Mouse (Mus musculus): Measurements from ENCODE around the gene Hsdl2. TPM values are rescaled to one million over a fixed set of nuclear protein-coding genes. Genes with fewer than 3 reads are reported as not detected.

Gene Hsdl2
- polyA plus RNA-seq, 1 experiment from 2014 or later, result 61.6 TPM

DNA sequence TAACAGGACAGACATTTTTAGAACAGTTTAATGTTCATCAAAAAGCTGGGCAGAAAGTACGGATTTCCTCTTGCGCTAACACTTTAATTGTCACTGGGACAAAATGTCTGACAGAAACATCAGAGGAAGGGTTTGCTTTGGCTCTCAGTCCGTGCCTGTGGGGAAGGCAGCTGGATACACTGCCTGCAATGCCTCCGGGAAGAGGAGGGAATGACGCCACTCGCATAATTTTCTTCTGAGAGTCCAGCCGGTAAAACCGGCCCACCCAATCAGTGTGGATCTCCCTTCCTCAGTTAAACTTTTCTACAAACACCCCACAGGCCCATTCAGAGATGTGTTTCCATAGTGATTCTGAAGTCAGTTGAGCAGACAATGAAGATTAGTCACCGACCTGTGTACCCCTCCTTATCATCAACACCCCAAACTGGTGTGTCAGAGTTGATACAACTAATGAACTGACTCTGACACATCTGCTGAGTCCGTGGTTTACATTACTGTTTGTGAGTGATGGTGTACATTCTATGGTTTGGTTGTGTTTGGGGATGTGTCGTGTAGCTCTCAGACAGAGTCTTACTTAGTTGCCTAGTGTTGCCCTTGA, 8.7 kb upstream of the Hsdl2 start:
- H3K9ac ChIP-seq (replicated peaks), result no peak overlapping the region
- ATAC-seq (peak; percentile 51), DNase-seq (no peak)
- no peak overlapping the region for H3K4me3 ChIP-seq (ENCODE audit: low read depth, low read length)
- H3K4me1 ChIP-seq (ENCODE audit: insufficient read depth), result peaks cover 3% of the 10 kb centered on the region; the same call in 1 of the 2 replicates
- no peaks in the 10 kb centered on the region for H3K36me3 ChIP-seq (replicated peaks; ENCODE audit: insufficient read depth, low read length)
- H3K27ac ChIP-seq (ENCODE audit: low read depth), result no peak overlapping the region
- peak; percentile 89 for TF ChIP-seq EP300 (IDR thresholded peaks at IDR 0.05; ENCODE audit: low read depth)
- TF ChIP-seq CTCF (IDR thresholded peaks at IDR 0.05; ENCODE audit: low read depth), result no peak
- peak overlapping the region; percentile 13; the same call in 1 of the 2 replicates for H3K4me2 ChIP-seq (ENCODE audit: low read depth, low read length)
- H3K9me3 ChIP-seq (ENCODE audit: low read length), result no peaks in the 10 kb centered on the region
- H3K27me3 ChIP-seq (ENCODE audit: insufficient read depth, low read length), result no peaks in the 10 kb centered on the region
- 60% methylated on average over 11 of the region's 11 CpGs for WGBS (ENCODE audit: insufficient replicate concordance)

DNA sequence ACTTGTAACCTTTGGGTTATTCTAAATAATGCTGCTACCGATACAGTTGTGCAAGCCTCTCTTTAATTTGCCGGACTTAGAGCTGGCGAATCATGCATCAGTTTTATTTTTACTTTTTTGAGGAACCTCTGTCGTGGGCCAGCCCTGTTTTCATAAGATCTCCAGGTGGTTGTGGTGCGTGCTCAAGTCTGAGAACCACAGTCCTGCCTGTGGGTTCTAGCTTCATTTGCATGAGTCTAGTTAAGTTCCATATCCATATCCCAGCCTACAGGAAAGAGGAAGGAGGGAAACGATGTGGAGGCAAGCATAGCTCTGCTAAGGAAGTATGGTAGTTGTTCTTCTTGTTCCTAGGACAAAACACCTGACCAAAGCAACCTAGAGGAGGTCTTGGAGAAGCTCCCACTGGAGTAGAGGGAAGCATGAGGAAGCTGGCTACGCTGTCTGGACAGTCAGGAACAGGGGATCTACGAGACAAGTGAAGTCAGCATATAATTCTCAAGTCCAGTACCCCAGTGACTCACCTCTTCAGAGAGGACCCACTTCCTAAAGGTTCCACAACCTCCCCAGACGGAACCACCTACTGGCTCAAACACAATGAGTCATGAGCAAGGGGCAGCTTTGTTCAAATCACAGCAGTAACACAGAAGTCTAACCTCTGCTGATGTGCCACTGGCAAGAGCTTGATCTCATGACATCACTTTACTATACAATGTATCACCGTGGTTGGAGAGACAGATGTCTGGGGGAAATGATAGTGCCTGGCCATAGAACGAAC, 6.0 kb upstream of the Hsdl2 start:
- H3K9me3 ChIP-seq (ENCODE audit: low read length), result no peaks in the 10 kb centered on the region
- no peak overlapping the region for H3K27ac ChIP-seq (ENCODE audit: low read depth)
- no peak for ATAC-seq
- TF ChIP-seq EP300 (IDR thresholded peaks at IDR 0.05; ENCODE audit: low read depth), result no peak
- H3K36me3 ChIP-seq (replicated peaks; ENCODE audit: insufficient read depth, low read length), result no peaks in the 10 kb centered on the region
- H3K4me2 ChIP-seq (ENCODE audit: low read depth, low read length), result no peak overlapping the region
- H3K4me3 ChIP-seq (ENCODE audit: low read depth, low read length), result no peak overlapping the region
- no peak overlapping the region for H3K9ac ChIP-seq (replicated peaks)
- peaks cover 7% of the 10 kb centered on the region; the same call in 1 of the 2 replicates for H3K4me1 ChIP-seq (ENCODE audit: insufficient read depth)
- no peak for DNase-seq
- 62% methylated on average over 11 of the region's 11 CpGs for WGBS (ENCODE audit: insufficient replicate concordance)
- H3K27me3 ChIP-seq (ENCODE audit: insufficient read depth, low read length), result no peaks in the 10 kb centered on the region

DNA sequence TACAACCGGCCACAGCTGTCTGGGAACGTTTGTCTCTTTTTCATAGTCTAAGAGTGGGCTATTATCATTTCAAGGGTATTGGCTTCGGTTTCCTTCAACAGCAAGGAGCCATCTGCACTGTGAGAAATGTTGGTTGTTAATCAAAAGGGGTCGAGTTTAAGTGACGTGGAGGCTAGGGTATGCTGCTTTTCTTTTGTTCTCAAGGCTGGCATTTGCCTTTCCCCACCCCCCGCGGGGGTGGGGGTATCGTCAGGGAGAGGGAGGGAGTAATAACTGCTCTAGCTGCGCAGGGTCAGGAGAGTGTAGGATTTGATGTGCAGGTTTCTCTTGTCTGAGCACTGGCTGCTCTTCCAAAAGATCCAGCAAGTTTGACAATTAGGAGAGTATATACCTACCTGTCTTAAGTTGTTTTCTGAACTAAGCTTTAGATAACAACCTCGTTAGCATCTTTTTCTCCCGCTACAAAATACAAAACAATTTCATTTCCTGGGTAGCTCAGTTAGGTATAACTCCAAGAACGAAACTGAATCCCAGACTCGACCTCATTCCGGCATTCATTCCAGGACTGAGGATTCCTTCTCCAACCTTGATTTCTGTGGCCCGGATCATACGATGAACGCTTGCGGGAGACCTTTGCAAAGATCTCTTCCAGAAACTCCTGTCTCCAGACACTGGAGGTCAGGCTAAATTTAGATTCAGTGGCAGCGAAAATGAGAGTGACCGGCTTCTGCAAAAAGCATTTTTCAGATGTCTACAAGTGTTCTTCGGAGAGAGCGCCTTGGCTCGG, 675 bp upstream of the Hsdl2 start:
- ATAC-seq, result no peak
- Histone ChIP-seq H3K9ac (replicated peaks) (peak overlapping the region; percentile 76), H3K27ac (ENCODE audit: low read depth) (peak overlapping the region; percentile 92), H3K27me3 (ENCODE audit: insufficient read depth, low read length) (no peaks in the 10 kb centered on the region), H3K9me3 (ENCODE audit: low read length) (no peaks in the 10 kb centered on the region), H3K36me3 (replicated peaks; ENCODE audit: insufficient read depth, low read length) (no peaks in the 10 kb centered on the region), H3K4me1 (ENCODE audit: insufficient read depth) (peaks cover 15% of the 10 kb centered on the region), H3K4me2 (ENCODE audit: low read depth, low read length) (peak overlapping the region; percentile 97), H3K4me3 (ENCODE audit: low read depth, low read length) (peak overlapping the region; percentile 83)
- peak; percentile 55 for DNase-seq
- 1% methylated on average over 23 of the region's 23 CpGs for WGBS (ENCODE audit: insufficient replicate concordance)
- TF ChIP-seq EP300 (IDR thresholded peaks at IDR 0.05; ENCODE audit: low read depth) (no peak; the same call in 1 of the 2 replicates), CTCF (IDR thresholded peaks at IDR 0.05; ENCODE audit: low read depth) (no peak)

DNA sequence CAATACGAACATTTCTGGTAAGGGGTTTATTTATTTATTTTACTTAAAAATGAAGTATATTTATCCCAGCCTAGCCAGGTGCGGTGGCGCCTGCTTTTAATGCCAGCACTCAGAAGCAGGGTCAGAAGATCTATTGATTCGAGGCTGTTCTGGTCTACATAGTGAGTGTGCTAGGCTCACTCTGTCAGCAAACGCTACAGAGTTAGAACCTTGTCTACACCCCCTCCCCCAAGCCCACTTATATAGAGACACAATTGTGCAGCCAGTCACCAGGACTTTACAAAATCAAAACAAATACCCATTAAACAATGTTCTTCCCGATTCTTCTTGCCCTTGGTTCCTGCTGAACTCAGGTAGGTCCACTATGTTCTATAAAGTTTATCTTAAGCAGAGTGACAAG, 823 bp downstream of the Hsdl2 start:
- H3K27me3 ChIP-seq (ENCODE audit: insufficient read depth, low read length), result no peaks in the 10 kb centered on the region
- peak overlapping the region; percentile 83 for H3K4me3 ChIP-seq (ENCODE audit: low read depth, low read length)
- no peak for TF ChIP-seq CTCF (IDR thresholded peaks at IDR 0.05; ENCODE audit: low read depth)
- 0 out of 2 replicates have a peak, but pooled peaks have one; percentile 1 for TF ChIP-seq EP300 (IDR thresholded peaks at IDR 0.05; ENCODE audit: low read depth)
- H3K27ac ChIP-seq (ENCODE audit: low read depth), result peak overlapping the region; percentile 92
- DNase-seq, result no peak
- peaks cover 18% of the 10 kb centered on the region for H3K4me1 ChIP-seq (ENCODE audit: insufficient read depth)
- H3K4me2 ChIP-seq (ENCODE audit: low read depth, low read length), result peak overlapping the region; percentile 97
- H3K9me3 ChIP-seq (ENCODE audit: low read length), result no peaks in the 10 kb centered on the region
- 31% methylated on average over 6 of the region's 6 CpGs for WGBS (ENCODE audit: insufficient replicate concordance)
- H3K36me3 ChIP-seq (replicated peaks; ENCODE audit: insufficient read depth, low read length), result no peaks in the 10 kb centered on the region
- peak; percentile 11; the same call in 1 of the 2 replicates for ATAC-seq
- peak overlapping the region; percentile 80 for H3K9ac ChIP-seq (replicated peaks)

DNA sequence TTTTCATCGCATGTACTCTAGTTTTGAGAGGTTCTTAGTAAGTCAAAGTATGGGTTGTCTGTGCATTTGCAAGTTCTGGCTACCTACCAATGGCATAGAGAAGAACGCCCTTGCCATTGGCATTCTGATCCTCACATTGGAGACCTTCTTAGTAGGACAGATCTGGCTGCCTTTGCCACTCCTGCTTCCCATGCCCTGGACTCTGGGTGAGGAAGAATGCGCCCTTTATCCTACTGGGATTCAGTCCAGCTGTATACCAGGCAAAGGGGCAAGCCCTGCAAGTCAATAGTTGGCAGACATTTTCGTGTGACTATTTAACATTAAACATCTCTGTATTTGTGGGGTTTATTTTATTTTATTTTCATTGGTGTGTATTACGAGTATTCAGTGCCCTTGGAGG, 3.7 kb downstream of the Hsdl2 start:
- Histone ChIP-seq H3K36me3 (replicated peaks; ENCODE audit: insufficient read depth, low read length) (no peaks in the 10 kb centered on the region), H3K27me3 (ENCODE audit: insufficient read depth, low read length) (no peaks in the 10 kb centered on the region), H3K9me3 (ENCODE audit: low read length) (no peaks in the 10 kb centered on the region), H3K4me3 (ENCODE audit: low read depth, low read length) (no peak overlapping the region), H3K4me2 (ENCODE audit: low read depth, low read length) (peak overlapping the region; percentile 44; the same call in 1 of the 2 replicates), H3K4me1 (ENCODE audit: insufficient read depth) (peaks cover 17% of the 10 kb centered on the region), H3K9ac (replicated peaks) (no peak overlapping the region), H3K27ac (ENCODE audit: low read depth) (peak overlapping the region; percentile 69)
- DNase-seq (peak; percentile 72), ATAC-seq (no peak)
- WGBS (ENCODE audit: insufficient replicate concordance), result 78% methylated on average over 5 of the region's 5 CpGs
- peak; percentile 22; the same call in 1 of the 2 replicates for TF ChIP-seq EP300 (IDR thresholded peaks at IDR 0.05; ENCODE audit: low read depth)
- TF ChIP-seq CTCF (IDR thresholded peaks at IDR 0.05; ENCODE audit: low read depth), result no peak

Data from liver, postnatal 0 days (tissue).